Mouse (Mus musculus): ENCODE data around the gene 4930550L24Rik.

The 4930550L24Rik gene

GRCm38 (mm10) chrX:58909060-58909459 is at the start of gene 4930550L24Rik:
Gene 4930550L24Rik, plus strand, starts transcription at chrX:58909360.
- DNase-seq: no peak

GRCm38 (mm10) chrX:58900753-58901152 is 8.4 kb upstream of the 4930550L24Rik start:
- DNase-seq: no peak

DNA sequence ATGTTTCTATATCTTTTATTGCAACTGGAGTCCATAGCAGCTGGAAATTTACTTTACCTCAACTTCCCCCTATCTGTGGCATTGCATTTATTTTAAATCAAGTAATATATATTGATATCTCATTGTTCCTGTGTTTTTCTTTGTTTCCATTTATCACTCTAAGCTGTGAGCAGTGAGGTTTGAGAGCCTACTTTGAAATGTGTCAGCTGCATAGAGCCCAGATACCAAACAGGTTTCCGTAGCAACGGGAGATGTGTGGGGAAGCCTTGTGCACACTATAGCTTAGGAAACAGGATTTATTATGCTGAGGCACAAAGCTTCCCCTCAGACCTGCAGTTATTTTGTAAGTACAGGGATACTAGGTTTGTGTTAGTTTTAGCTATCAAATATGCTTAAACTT is 58.8 kb downstream of the 4930550L24Rik start:
- no peak for DNase-seq

Data from cerebellum, adult 11-12 months (tissue).